Mouse (Mus musculus): ENCODE measurements around the gene Olfr955.
A peak's percentile ranks its signal among the peaks of the same experiment; 100 is the strongest.

Gene Olfr955

GRCm38 (mm10) chr9:39471844-39472243 lies at the start of gene Olfr955:
Gene Olfr955, minus strand, starts transcription at chr9:39471944.
- no peak for DNase-seq (ENCODE audit: low spot score)

GRCm38 (mm10) chr9:39518595-39518994 lies 46.9 kb upstream of the Olfr955 start:
- DNase-seq (ENCODE audit: low spot score), result no peak

GRCm38 (mm10) chr9:39515531-39515930 lies 43.8 kb upstream of the Olfr955 start, which contains the start of gene Olfr957:
Gene Olfr957, minus strand, starts transcription at chr9:39515809.
- no peak for DNase-seq (ENCODE audit: low spot score)

DNA sequence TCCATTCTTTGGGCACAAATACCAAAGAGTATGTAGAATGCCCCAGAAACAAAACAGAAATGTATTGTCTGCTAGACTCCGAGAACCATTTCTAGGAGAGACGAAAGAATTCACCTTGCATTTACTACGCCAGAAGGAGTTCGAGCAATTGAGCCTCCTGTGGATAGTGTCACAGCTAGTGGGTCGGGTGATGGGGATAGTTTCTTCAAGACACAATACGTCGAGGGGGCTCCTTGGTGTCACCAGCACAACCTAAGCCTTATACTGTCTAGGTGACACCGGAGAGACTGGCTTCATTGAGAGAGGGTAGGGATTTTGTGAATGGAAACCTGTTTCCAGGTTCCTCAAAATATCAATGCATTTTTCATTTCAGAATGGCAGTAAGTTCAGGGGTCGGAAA lies 37.7 kb upstream of the Olfr955 start:
- no peak for DNase-seq (ENCODE audit: low spot score)

DNA sequence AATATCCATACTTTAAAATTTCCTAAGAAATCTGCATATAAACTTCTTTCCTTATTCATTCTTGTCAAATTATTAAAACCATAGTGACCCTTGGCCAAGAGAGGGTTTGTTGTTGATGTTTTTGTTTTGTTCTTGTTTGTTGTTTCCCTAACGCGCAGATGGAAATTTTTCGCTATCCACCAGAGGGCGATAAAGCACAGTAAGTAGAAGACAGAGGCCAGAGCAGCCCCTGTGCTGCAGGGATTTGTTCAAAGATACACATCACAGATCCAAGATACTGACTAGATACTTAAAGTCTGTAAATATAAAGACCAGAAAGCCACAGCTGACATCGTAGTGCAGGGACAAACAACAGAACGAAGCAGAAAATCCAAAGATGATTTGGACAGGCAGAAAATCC lies 37.3 kb upstream of the Olfr955 start:
- DNase-seq (ENCODE audit: low spot score), result peak; percentile 4

GRCm38 (mm10) chr9:39493895-39494294 lies 22.2 kb upstream of the Olfr955 start, which contains the start of gene Olfr44:
Gene Olfr44, minus strand, starts transcription at chr9:39493995.
- no peak for DNase-seq (ENCODE audit: low spot score)

DNA sequence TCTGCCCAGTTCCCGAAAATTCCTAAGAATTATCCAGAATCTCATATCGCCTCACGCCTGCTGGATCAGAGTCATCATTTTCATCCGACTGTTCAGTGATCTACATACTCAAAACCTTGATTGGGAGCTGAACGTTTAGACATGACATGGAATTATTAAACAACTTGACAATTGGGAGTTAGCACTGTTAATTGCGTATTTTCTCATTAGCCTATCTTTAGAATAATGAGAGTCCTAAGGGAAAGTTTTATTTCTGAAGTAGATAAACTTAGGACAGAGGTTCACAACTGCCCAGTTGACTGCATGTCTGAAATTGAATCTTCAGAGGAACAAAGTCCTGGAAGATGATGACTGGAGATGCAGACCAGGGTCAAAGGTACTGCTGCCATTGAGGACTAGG lies 15.3 kb downstream of the Olfr955 start, which contains the start of gene Olfr954:
TSS of gene Olfr954 (plus strand) at position 301 of the 400 bp plus-strand sequence.
- no peak for DNase-seq (ENCODE audit: low spot score)

DNA sequence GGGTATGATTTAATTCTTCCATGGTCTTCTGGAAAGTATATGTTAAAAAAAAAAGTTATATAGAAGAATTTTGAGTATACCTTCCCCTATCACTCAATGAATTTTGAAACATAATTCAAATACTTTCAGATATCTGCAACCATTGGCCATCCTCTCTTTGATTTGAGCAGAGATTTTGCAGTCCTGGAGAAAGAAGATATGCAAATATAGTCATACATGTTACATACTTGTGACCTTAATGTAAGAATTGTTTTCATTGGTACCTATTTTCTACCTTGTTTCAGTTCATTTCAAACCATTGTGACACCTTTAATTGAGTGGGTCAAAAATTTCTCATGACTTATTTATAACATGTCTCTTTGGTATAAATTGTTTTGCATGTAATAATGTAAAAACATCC lies 44.7 kb downstream of the Olfr955 start, which contains the start of gene Olfr952:
TSS of gene Olfr952 (minus strand) at position 101 of the 400 bp plus-strand sequence.
- no peak for DNase-seq (ENCODE audit: low spot score)
